Mouse (Mus musculus) fibroblast of lung, adult 2 months (primary cell): ENCODE measurements at regions not wholly inside any gene's neighbourhood (a gene's known extent, or its start where the extent isn't known, plus 50 kb on each side); places are given as distances from the start of the nearest gene placed in this dataset.
A peak's percentile ranks its signal among the peaks of the same experiment; 100 is the strongest.

ENCODE experiments used
- DNase-seq: peaks from one replicate; pipeline ENCODE4 v3.0.0-alpha.2; 2011; ENCODE audit warnings: low read depth

DNA sequence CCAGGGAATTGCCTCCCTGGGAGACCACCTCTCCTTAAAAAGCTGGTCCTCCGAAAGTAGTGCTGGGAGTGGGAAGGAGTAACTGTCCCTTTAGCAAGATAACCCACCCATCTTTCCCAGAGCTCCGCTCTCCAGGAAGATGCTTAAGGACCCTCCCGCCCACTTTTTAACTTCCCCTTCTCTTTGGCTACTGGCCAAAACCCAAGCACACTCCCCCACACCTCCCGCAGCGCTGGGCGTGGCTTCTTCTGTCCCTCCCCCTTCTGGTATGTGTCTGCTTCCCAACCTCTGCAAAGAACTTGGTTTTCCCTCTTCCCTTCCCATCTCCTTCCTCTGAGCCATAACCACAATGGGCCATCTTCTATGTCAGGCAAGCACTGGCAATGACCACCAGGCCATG, 85.4 kb downstream of the Rpap3 start:
- DNase-seq: no peak

DNA sequence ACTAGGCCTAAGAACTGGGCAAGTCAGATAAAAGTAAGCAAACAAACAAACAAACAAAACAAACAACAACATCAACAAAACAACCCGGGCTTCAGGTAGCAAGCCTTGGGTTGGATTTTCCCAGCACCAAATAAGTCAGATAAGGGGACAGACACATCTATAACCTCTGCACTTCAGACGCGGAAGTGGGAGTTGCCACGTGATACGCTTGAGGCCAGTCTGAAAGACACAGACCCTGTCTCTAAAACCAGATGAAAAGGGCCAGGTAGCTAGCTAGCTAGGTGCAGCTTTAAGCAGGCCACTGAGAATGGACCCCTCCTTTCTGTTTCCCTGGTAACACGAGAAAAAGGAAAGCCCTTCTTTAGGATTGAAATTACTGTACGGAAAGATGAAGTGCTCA, 85.9 kb downstream of the Rpap3 start:
- no peak for DNase-seq

DNA sequence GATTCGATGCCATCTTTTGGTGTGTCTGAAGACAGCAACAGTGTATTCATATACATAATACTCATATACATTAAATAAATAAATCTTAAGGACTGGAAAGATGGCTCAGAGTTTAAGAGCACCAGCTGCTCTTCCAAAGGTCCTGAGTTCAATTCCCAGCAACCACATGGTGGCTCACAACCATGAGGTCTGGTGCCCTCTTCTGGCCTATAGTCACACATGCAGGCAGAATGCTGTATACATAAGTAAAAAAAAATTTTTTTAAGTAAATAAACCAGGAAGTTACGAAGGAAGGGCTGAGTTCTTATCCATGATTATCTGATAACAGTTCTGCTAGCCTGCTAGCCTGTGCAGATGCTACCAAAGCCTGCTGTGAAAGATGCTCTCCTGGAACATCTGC, 93.3 kb downstream of the Rpap3 start:
- no peak for DNase-seq

DNA sequence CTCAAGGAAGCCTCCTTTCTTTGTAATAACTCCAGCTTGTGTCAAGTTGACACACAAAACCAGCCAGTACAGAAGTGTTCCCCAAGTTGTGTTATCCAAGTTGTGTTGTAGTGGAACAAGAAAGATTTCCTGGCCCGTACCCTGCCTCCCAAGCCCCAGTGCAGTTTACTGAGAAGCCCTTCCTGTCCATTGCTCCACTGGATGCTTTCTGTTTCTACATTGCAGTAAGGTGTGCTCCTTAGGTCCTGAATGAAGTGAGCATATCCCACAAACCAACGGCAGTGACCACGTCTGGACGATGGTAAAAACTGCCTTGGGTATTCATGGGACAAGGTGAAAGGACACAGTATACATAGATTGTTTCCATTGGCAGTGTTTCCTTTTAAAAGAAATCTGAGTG, 94.9 kb downstream of the Rpap3 start:
- no peak for DNase-seq

DNA sequence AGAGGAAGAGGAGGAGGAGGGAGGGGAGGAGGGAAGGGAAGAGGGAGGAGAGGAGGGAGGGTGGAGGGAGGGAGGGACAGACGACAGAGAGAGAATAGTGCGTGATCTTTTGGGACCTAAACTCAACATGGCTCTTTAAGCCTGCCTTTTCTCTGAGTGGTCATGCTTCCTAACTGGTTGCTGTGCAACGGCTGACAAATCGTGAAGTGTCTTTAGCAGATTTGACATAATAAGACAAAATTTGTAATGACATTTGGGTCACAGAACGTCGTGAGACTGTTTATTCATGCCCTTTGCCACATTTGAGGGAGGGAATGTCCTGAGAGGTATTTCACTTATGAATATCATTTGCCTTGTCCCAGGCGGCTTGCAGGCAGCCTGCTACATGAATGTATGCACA, 96.1 kb downstream of the Rpap3 start:
- DNase-seq: no peak

DNA sequence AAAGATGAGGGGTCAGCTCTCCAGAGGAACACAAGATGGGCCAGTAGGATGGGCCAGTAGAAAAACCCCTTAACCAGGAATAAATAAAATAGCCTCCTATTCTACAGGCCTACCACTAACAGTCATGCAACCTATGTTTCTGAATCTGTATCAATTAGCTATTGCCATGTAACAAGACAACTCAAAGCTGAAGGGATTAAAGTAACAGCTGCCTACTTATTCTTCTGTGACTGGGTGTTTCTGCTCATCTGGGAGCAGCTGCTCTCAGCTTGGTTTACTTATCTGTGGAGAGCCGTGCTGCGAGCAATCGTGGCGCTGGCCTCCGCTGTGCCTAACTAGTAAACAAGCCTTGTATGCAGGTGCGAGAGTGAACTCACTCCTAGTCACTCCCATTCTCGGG, 97.0 kb downstream of the Rpap3 start:
- no peak for DNase-seq

DNA sequence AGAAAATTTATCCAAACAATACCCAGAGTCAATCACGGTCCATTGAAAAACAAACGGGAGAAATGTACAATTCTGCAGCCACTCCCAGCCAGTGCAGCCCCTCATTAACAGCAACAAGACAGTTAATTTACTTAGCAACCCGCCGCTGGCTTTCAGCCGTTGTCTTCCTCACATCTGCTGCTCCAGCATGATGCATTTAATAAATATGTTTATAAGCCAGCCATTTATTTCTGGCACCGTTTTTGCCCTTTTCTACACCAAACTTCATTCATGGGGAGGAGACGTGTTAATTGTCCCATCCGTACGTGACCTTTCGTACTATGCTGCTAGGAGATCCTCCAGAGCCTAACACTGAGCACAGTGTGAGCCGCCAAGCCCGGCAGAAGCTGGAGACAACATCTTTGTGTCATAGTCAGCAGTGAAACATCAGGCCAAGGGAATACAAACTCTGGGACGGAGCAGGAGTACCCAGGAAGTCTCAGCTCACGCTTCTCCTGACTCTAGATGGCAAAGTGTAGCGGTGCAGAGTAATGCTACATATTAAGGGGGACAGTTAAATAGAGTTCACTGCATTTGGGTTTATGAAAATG, 97.9 kb downstream of the Rpap3 start:
- DNase-seq: no peak

DNA sequence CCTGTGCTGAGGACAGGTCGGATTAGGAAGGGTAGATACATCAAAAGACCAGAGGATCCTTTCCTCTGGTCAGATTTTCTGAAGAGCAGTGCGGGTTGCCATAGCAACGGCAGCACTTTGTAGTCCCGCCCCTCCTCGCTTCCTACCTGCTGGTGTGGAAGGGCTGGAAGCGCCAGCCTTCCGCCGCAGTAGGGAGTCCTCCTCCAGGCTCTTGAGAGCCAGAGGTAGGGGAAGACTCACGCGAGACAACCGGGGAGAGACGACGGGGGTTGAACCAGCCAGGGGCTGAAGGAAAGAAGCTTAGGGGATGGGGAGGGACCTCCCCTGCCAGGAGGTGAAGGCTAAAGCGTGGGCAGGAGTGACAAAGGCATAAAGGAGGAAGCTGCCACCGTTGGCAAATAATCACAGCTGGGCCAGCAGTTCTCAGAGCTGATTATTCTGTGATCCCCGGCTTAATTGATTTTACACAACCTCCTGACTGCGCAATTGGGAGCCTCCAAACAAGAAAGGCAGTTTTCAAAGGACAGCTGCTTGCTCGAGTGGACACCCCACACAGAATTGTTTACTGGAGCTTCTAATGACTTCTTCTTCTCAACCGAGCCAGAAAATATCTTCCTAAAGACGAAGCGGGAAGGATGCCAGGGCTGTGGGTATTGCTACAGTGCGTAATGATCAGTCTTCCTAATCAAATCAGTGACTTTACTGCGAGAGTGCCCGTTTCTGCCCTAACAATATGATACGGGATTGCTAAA, 98.8 kb downstream of the Rpap3 start:
- DNase-seq: no peak

DNA sequence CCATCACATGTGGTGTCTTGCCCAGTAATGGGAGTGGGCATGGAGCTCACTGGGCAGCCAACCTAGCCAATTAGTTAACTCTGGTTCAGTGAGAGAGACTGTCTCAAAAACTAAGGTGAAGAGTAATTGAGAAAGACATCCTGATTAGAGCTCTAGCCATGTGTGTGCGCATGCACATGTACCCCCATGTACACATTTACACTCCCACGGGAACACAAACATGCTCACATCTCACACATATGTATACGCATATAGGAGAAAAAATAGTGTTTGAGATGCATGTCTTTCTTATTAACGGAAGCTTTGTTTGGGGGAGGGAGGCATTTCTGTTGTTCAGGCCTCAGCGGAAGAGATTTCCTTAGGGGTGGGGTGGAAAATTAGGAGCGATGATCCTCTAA, 99.4 kb downstream of the Rpap3 start:
- DNase-seq: no peak

DNA sequence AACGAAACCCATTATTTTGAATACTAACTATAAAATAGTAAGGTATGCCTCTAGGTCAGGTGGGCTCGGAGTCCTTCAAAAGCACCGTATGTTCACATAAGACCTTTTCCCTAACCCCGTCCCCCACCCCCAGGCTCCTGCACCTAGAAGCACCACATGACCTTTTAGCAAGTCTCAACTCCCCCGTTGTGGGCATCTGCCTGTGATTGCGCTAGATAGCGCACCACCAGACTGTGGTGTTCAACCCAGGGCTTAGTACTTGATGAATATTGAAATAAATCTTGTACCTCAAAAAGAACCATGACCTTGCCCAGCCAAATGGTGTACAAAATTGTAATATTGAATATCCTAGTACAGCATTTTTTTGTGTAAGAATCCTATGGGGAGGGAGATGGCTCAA, 99.8 kb downstream of the Rpap3 start:
- no peak for DNase-seq

DNA sequence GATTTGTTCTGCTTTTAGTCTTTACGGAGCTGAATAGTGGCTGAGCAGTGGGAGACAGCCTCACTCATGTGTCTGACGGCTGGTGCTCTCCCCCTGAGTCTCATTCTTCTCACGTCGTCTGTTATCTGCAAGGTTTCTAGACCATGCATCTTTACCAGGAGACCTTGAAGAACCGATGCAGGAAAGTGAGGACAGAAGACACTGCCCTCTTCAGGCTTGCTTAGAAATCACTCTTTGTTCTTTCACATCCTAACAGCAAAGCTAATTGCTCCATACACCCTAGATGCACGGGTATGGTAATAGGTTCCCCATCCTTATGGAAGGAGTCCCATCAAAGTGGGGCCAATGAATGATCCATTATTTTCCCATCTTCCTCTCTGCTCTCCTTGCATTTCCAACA, 102.1 kb downstream of the Rpap3 start:
- no peak for DNase-seq

DNA sequence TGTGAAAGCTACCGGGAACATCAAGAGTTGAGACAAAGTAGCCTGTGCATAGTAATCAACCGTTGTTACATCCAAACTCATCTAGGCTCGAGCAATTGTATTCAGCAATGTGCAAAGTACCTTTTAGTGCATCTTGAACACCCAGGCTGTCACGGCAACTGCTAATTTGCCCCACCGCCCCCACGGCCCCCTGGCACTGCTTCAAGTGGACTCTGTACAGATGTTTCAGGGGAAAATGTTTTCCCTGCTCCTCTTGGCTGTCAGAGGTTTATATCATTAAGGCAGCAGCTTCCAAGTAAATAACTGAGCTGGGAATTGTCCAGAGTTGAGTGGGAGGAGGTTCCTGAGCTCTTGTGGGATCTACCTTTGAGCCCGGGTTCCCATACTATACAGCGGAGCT, 107.4 kb downstream of the Rpap3 start:
- DNase-seq: no peak

DNA sequence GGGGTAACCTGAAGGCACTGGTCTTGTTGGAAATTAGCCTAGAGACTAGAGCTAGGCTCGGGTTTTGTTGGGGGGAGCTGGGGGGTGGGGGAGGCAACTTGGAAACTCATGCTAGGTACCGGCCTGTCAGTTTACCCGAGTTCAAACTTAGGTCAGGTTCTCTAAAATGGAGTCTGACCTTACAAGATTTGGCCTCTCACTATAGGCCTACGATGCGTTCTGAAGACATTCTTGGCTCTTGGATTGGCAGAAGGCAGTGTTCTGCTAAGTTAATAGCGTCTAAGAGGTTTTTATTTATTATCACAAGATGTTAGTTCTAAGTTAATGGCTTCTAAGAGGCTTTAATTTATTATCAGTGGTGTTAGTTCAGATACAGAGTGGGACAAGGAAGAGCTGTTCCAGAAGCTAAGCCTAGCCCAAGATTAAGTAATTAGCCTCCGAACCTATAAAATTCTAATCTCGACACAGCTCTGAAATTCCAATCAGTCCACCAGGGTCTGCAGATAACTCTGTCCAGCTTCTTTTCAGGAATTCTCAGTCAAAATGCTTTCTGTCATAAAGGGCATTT, 109.0 kb downstream of the Rpap3 start:
- DNase-seq: no peak

DNA sequence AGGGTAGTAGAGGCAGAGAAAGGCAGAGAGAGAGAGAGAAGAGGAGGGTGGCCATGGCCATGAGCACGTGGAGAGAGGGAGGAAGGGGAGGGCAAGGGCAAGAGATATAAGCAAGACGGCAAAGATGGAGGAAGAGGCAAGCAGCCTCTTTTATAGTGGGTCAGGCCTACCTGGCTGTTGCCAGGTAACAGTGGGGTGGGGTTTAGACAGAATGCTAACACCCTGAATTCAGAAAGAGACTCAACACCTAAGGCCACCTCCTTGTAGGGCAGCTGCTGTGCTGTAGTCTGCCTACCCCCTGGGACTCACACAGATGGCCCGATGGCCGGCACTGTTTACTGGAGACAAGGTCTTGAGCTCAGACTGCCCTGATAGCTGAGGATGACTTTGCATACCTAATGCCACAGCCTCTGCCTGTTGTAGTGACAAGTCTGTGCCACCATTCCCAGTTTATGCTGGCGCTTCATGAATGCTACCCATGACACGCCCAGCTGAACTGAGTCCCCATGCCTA, 110.3 kb downstream of the Rpap3 start:
- DNase-seq: no peak

DNA sequence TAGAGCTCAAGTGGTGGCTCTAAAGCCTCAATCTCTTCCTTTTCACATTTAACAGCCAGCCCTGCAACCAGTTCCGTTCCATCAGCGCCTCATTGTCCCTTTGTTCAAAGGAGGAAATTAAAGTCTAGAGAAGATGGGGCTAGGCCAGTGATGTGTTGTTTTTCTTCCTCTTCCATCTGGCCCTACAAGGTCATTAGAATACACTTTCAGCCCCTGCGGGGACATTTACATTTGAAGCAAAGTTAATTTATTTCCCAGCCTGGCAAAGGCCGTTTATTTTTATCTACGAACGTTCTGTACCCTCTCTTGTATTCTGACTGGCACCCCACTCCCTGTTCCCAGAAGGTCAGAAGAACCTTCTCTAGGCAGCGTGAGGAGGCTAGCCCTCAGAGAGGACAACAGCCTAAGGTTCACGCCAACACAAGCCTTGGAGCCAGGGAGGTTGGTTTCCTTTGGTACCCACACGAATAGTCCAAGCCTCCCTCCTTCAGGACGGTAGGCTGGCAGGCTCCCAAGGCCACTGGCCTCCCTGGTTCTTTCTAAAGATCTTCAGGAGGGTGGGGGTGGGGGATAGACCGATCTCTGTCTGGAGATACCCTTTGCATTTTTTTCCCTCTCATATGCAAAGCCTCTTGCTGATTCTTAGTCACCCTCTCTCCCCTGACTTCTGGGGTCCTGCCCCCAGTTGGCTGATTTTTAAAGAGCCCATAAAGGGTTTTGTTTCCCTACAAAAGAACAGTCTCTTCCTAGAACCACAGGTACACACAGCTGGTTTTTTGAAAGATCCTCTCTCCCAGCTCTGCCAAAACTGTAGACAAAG, 111.6 kb downstream of the Rpap3 start:
- DNase-seq: no peak

DNA sequence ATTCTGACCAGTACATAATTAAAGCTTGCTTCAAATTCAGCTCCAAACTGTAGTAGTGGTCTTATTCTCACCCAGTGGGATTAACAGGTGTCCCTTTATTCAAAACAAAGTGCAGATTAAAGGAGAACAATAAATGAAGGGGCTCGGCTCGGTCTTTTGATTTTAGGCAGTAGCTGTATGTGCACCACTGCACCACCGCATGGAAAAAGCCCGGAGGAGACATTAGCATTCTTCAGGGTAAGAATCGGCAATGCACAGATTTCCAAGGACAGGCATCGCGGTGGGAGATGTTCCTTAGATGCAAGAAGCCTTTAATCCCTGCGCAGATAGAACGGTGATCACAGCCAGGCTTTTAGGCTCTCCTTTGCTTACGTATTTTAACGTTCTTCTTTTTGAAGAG, 112.8 kb downstream of the Rpap3 start:
- DNase-seq: no peak

DNA sequence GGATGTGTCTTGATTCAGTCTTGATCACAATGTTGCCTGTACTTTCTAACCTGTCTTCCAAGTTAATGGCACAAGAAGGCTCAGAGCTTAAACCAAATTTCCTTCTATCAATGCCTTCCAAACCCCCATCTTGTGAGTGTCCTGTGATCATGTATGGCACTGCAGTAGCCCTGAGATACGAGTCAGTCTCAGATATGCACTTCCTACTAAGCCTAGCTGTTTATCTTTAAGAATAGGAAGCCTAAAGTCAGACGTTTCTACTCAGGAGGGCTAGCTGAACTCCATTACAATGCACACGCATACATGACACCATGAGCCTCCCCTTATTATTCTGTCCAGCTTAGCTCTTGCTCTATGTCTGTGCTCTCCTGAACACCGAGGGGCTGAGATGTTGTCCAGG, 114.2 kb downstream of the Rpap3 start:
- DNase-seq: no peak

DNA sequence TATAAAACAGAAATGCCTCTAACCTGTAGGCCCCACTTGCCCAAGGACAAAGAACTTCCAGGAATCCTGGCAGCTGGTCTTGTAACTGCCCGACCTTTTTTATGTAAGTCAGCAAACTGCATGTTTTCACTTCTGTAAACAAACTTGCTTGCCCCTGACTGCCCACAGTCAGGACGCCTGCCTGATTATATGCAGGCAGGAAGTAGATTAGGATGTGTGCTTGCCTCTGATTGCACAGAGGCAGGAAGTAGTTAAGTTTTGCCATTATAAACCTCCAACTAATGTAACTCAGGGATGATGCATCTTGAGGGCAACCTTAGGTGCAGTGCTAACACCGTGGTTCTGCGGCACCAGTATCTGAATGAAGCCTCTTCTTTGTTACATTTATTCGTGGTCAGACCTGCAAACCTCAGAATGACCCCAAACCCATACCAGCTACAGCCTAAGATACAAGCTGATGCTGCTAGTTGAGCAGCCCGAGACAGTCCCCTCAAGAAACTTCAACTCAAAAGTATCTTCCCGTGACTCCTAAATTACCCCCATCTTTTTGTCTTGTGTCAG, 114.8 kb downstream of the Rpap3 start:
- no peak for DNase-seq

DNA sequence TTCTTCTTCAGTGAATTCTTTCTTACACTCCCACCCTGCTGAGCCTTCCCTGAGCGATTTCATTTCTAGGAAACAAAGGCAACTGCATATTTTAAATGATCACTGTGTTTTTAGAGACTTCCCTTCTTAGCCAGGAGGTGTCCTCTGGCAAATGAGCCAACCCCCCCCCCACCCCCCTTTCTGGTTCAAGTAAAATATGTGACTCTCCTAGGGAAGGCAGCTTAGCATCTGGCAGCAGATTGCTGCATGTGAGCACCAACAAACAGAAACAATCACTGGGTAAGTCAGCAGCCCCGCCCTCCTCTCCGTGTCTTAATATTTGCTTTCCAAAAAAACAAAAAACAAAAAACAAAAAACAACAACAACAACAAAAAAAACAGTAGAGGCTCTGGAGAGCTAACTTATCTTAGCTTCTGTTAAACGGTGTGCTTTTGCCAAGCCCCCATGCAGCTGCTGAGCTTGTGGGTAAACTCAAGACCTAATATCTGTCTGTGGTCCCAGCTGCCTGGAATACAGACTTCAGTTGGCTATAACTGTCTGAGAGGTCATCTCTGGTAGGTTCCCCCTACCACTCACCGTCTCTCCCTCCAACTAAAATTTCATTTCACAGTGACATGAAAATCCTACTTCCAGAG, 117.9 kb downstream of the Rpap3 start:
- DNase-seq: no peak

DNA sequence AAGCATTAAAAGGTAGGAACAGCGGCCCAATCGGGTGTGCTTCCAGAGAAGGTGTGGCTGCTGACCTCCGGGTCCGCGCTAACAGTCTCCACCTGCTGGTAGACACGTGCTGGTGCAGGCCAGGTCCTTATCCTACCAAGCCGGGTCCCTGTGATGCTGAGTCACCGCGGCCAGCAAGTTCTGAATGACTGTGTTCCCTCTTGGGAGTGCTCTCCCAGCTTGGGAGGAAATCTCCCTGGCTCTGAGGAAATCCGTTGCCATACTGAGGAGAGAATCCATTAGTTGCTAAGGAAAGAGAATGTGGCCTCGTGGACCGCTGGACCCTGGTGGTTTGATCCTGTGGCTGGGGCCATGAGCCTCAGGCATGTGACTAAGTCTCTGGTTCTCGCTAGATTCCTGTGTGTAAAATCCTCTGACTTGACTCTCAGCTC, 123.9 kb downstream of the Rpap3 start:
- DNase-seq: peak; percentile 56

DNA sequence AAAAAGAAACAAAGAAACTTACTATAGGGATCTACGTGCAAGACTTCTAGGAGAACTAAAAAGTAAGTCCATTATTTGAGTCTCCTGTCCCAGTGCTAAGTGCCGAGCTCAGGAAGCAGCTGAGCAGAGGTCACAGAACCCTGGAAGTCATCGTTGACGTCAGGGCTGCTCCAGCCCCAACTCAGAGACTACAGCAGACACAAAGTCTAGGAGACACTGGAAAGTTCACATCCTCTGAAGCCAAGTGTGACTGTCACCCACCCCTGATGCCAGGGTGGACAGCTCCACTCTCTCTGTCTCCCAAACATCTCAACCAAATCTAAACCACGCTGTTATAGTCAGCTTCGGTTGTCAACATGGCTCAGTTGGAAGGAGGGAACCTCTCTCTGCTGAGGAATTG, 124.9 kb downstream of the Rpap3 start:
- no peak for DNase-seq

DNA sequence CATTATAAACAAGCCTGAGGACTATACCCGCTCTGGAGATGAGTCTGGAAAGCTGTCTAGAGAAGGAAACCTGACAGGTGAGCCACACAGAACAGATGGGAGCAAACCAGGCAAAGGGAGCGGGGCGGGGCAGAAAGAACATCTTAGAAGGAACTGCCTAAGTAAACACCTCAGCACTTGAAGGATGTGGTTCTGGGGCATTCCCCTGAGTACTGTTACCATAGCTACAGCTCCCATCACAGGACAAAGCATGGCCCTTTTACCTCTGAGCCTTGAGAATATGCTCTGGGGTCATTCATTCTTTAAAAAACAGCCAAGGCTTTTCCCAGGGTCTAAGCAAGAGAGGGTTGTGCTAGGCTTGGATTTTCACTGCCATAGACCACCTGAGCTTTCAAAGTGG, 127.6 kb downstream of the Rpap3 start:
- DNase-seq: no peak
